Mouse (Mus musculus) cerebellum, postnatal 10 days (tissue): ENCODE results near the gene Rbp2.

ENCODE experiments used
- DNase-seq, 2 experiments: peaks; one replicate each; pipeline ENCODE4 v3.0.0; 2021; ENCODE audit warnings: mixed read lengths in 2 of 2

Rbp2 gene

DNA sequence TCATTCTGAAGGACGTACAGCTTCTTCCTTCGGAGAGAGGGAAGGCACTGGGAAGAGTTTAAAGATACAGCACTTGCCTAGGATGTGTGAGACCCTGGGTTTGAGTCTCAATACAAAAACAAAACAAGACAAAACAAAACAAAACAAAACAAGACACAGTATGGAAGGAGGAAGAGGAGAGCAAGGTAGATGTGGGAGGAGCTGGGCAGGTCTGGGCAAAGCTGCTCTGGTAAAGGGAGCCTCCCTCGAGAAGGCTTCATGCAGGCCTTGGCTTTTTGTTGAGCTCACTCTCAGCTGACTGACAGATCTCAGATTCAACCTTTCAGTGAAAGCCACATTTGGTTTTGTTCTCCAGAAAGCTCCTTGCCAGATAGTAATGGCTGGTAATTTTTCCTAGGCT is at the start of gene Rbp2:
TSS of gene Rbp2 (plus strand) at position 301 of the 400 bp plus-strand sequence.
- DNase-seq: no peak

DNA sequence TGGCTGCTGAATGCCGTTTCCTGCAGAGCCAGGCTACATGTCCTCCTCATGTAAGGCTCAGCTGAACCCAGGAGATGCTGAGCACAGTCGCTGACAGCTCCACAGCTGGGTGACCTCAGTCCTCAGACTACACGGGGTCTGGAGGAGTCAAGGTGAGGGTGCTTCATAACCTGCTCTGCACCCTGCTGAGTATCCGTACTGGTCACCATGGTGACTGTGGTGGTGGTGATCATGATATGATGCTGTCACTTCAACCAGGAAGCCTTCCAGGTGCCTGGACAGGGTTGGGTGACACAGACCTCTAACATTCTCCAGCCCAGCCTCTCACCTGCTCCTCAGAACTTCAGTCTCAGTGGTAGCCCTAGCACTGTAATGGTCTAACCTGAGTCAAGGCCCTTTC is 48.1 kb upstream of the Rbp2 start:
- no peak for DNase-seq

- no peak for DNase-seq
These were observed 46.8 kb upstream of the Rbp2 start for GRCm38 (mm10) chr9:98439091-98439490.

- DNase-seq: peak; percentile 74 to 79
These were observed 43.3 kb upstream of the Rbp2 start for GRCm38 (mm10) chr9:98442638-98443037.

DNA sequence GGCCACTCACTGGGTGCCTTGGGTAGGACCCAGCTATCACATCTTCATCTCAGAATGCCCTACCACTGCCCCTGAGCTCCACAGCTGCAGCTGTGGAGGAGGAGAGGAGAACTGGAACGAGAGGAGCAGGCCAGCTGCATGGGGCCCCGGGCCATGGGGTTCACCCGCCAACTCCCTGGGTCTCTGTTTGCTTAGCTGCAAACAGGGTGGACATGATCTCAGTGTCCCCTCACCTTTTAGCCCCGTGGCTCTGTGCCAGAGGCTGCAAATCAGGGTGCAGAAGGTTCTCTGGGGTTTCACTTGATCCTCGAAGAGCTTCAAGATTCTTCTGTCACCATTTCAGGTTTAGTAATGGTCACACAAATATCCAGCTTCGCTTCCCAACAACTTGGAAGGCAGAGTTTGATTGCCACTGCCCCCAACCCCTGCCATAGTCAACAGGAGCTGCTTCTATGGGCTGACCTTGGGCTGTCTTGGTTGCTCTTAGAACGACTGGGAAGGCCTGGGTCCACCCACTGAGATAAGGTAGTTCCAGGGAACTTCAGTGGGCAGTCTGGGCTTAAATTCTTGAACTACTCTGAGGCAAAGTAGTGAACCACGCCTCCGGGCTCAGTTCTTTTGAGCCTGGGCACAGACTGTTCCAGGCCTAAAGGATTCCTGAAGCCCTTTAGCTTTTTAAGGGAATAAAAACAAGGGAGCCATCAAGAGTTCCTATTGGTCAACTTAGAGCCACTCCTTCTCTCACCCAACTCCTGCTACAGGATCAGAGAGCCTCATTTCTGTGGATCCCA is 40.4 kb upstream of the Rbp2 start:
- DNase-seq: peak in 1 of 2 experiments; percentile 10

DNA sequence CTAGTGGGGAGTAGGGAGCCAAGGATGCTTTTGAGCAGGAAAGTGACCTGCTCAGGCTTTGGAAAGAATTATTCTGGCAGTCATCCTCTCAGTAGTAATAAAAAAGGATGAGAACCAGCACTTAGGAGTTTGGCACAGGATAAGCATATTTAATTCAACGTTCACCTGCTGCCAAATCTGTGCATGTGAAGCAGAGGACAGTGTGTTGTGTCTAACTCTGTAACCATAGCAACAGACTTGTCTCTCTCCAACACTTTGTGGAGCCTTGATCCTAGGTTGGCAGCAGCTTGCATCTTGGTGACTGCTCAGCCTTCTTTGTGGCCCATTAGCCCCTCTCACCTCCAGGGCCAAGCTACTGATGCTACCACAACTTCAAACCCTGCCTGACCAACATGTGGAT is 34.9 kb upstream of the Rbp2 start:
- peak in 1 of 2 experiments; percentile 32 for DNase-seq

DNA sequence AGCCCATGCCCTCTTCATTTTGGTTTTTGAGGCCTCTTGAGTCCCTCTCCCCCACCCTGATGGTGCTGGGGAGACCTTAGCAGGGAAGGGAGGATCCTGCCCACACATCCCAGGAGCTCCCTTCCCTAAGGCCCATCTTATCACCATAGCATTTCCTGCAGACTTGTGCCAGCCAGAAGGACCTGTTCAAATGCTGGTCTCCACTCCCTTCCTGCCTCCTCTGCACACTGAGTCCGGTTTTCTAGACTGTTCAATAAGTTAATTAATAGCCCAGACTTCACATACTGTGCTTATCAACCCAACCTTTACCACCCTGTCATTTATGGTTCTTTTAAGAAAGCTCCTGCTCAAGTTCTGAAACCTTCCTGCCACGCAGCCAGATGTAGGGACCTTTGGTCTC is 19.2 kb upstream of the Rbp2 start:
- DNase-seq: no peak

GRCm38 (mm10) chr9:98480172-98480749 is 5.7 kb upstream of the Rbp2 start:
- no peak for DNase-seq

GRCm38 (mm10) chr9:98482256-98482655 is 3.7 kb upstream of the Rbp2 start:
- no peak for DNase-seq

DNA sequence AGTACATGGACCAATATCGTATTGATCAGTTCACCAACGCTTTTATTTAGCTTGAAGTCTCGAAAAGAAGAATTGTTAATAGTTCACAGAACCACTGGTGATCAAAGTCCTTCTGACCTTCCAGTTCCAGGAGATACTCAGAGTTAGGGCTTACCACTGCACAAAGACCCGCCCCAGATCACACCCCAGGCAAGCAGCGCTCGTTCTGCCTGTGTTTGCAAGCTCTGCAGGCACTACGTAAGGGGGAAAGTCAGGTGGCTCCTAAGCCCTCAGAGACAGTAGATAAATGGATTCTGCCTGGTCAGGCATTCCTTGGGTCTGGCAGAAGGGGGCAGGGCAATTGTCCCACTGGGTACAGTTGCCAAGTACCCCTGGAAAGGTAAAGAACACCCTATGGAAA is 895 bp upstream of the Rbp2 start:
- DNase-seq: no peak

DNA sequence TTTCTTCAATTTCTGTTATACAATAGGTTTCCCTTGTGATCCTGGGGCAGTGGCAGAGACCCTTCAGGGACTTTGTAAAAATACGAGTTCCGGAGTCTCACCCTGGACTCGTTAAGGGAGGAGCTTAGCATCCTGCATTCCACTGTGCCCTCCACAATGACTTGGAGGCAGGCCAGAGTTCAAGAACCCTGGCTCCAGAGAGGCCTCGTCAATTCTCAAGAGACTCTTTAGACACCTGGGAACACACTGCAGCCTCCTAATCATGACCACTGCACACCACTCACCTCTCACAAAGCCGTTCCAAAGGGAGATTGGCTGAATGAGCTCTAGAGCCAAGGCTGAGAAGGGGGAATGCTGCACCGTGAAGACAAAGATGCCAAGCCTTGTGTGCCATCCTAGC is 1.4 kb downstream of the Rbp2 start:
- DNase-seq: no peak

GRCm38 (mm10) chr9:98489532-98489931 is 3.6 kb downstream of the Rbp2 start:
- no peak for DNase-seq

DNA sequence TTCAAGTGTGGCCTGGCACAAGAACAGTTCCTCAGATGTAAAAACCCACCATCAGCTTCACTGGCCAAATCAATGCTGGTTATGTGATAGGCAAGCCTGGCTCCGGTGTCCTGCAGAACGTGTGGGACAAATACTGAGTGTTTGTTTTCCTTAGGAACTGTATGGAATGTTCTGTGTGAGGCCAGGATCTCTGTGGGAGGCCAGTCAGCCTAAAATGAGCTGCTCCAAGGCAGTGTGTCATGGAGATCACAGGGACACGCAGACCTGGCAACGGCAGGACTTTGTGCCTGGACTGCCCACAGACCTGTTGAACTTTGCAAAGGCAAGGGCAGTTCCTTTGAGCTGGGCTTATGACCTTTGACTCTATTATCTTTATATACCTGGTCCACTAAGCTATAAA is 4.2 kb downstream of the Rbp2 start:
- no peak for DNase-seq

DNA sequence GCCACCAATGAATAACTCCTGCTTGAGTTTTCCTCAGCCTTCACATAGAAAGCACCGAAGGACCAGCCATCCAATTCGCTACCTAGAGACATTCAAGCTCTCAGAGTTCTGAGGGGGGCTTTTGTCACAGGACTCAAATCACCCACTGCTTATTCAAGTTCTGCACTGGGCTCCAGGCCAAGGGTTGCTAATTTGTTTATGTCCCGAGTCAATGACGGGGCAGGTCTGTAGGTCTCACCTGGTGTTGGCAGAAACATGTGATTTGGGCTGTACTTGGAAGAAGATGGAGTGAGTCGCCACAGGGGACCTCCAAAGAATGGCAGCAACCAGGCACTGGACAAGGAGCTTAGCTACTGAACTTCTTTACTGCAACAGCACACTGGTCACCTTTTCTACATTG is 5.2 kb downstream of the Rbp2 start:
- no peak for DNase-seq

DNA sequence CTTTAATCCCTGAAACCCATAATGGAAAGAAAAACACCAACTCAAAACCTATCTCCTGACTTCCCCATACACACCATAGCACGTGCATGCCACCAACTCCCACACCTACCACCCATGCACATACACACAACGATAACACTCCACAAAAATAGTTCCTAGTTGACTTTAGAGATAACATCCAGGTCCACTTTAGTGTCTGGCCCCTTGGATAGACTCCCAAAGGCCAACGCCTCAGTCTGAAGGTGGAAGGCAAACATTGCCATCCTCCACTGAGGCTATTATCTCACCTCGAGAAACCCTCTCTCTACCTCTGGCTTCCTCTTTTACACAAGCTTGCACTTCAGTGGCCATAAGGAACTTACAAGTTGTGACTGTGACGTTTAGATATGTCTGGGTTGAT is 6.3 kb downstream of the Rbp2 start:
- no peak for DNase-seq

DNA sequence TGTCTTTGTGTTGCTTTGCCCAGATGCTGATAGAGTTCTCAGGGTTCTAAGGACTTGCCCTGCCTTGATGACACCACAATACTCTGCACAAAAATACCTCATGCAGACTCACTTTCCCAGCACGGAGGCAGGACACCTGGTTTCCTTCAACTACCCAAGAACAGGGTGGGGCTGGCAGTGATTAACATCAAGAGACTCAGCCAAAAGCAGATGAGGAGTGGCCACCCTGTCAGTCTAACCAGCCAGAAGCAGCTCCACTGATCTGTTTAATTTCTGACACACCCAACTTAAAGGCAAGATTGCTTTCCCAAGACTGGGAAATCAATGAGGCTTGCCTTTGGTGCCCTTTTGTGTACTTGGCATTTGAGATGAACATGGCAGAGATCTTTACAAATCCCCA is 6.9 kb downstream of the Rbp2 start:
- DNase-seq: no peak

GRCm38 (mm10) chr9:98497157-98497556 is 11.2 kb downstream of the Rbp2 start:
- no peak for DNase-seq

DNA sequence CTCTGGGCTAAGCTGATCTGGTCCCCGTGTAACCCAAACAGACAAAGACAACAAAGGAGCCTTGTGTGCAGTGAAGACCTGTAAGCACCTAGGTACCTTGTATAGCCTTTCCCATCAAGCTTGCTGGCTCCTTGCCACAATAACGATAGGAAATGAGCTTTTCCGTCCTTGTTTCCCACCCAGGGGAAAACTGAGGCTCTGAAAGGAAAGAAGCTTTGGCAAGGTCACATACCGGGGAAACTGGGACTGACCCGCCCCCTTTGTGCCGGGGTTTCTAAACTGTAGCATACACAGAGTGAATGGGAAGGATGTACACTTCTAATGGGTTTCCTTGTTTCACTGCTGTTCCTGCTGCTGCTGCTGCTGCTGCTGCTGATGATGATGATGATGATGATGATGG is 12.1 kb downstream of the Rbp2 start:
- DNase-seq: peak in 1 of 2 experiments; percentile 14

- no peak for DNase-seq
These were observed 12.9 kb downstream of the Rbp2 start for GRCm38 (mm10) chr9:98498717-98499268.

DNA sequence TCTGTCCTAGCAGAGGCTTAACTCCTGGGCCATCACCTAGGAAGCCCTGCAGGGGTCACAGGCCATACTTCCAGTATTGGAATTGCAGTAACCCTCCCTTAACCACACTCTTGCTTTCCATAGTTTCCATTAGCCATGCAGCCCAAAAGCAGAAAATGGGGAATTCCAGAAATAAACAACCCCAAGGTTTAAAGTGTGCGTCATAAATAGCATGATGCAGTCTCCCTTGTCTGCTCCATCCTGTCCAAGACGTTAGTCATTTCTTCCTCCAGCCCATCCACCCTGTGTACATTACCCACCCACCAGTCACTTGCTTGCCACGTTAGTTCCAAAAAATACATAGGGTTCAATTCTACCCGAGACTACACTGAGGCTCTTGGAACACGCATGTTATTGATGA is 13.7 kb downstream of the Rbp2 start:
- no peak for DNase-seq

DNA sequence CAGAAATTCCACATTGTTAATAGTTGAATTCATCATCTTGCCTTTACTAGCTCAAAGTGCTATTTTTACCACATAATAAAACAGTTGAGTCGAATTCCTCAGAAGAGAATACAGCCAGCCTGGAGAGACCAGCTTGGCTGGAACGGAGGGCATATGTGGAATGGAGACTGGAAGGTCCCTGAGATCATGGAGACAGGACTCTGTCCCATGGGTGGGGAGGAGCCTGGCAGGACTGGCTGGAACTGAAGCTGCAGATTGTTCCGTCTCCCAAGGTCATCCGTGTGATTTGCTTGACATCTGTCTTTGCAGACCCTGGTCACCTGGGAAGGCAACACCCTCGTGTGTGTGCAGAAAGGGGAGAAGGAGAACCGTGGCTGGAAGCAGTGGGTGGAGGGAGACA is 21.6 kb downstream of the Rbp2 start:
- DNase-seq: peak in 1 of 2 experiments; percentile 10

DNA sequence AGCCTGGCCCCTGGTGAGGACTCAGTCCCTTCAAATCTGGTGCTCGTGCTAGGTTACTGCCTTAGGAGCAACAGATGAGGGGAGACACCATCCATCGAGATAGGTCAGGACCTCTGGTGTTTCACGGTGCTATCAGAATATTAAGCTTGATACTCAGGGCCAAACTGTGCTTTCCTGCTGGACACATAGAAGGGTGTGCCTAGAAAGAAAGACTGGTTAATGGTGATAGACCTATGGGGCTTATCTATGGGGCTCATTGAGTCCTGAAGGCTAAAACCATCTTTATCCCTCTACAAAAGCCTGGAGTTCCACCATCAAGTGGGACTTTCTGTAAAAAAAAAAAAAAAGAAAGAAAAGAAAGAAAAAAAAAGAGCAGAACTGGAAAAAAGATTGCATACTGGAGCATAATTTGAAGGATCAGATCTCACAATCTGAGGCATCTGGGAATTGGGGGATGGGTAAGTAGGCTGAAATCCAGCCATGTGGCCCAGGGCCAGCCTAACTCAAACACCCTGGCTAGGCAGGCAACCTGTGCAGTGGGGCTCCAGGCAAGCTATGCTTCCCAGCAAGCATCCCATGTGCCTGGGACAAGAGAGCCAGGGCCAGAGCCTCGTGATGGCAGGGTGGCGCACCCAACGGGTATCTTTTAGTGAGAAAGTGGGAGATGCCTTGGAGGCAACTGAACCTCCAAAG is 24.6 kb downstream of the Rbp2 start:
- DNase-seq: peak; percentile 47 to 56

DNA sequence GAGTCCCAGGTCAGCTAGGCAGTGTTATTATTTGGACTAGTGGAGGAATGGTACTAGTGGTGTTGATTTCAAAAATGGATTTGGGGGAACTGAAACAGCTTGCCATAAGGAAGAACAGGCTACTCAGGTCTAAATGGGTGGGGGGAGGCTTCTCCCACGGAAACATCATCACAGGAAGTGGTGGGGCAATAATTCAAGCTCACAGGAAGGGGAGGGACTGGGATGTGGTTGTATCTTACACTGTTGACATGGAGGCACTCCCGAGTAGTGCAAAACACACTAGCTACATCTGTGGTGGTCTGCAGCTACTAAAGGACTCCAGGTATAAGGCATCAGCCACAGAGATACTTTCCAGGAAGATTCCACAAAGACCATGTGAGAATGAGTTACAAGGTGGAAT is 38.0 kb downstream of the Rbp2 start:
- DNase-seq: no peak
